Mouse (Mus musculus) erythroblast, embryonic 14.5 days (primary cell): ENCODE measurements at regions not wholly inside any gene's neighbourhood (a gene's known extent, or its start where the extent isn't known, plus 50 kb on each side); places are given as distances from the start of the nearest gene placed in this dataset.

Experiments used
- H3K27me3 ChIP-seq: 2 replicates; pipeline ENCODE4 v1.6.1; 2012; ENCODE audit warnings: inconsistent platforms; ENCODE audit not compliant: control insufficient read depth
- H3K36me3 ChIP-seq: 2 replicates; pipeline ENCODE4 v1.6.1; 2012; ENCODE audit warnings: mild to moderate bottlenecking, inconsistent platforms; ENCODE audit not compliant: control insufficient read depth
- H3K4me1 ChIP-seq: 2 replicates; pipeline ENCODE4 v1.6.1; 2012; ENCODE audit warnings: inconsistent platforms; ENCODE audit not compliant: control insufficient read depth
- H3K4me3 ChIP-seq: replicated peaks from 2 replicates; pipeline ENCODE3; 2012; ENCODE audit warnings: moderate library complexity, mild to moderate bottlenecking, inconsistent platforms
- H3K9me3 ChIP-seq: 2 replicates; pipeline ENCODE4 v1.6.1; 2012; ENCODE audit warnings: low read length, inconsistent platforms, mixed read lengths; ENCODE audit not compliant: control insufficient read depth
- GATA1 ChIP-seq: IDR thresholded peaks from 2 replicates; pipeline ENCODE4 v1.6.1; 2012; ENCODE audit warnings: low read length, inconsistent platforms, mixed read lengths
- TAL1 ChIP-seq: IDR thresholded peaks from 3 replicates; pipeline ENCODE4 v1.6.1; 2012; ENCODE audit warnings: low read length, inconsistent platforms, mixed read lengths

DNA sequence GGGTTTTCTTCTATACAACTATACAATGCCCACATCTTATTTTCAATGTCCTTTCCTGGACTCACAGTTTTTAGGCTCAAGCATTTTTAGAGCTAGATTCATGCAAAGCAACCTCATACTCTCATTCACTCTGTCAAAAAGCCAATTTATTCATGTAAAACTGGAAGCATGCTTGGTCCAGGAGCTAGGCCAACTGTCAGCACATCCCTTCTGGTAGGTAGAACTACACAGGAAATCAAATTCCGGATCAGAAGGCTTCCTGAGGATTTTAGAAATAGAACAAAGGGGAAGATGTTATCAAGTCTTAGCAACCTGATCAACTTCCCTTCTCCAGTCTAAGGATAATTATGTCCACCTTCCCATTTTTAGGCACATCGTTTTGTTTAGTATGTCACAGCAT lies 432.4 kb upstream of the Tbl1xr1 start:
- no peaks in the 10 kb centered on the region for H3K4me1 ChIP-seq
- no peaks in the 10 kb centered on the region for H3K27me3 ChIP-seq
- no peaks in the 10 kb centered on the region for H3K9me3 ChIP-seq
- TF ChIP-seq TAL1: no peak
- TF ChIP-seq GATA1: no peak
- H3K4me3 ChIP-seq: no peak overlapping the region
- H3K36me3 ChIP-seq: no peaks in the 10 kb centered on the region

- TF ChIP-seq GATA1 (no peak), TAL1 (no peak)
Measured at GRCm38 (mm10) chr3:21645268-21645667, 431.2 kb upstream of the Tbl1xr1 start.

DNA sequence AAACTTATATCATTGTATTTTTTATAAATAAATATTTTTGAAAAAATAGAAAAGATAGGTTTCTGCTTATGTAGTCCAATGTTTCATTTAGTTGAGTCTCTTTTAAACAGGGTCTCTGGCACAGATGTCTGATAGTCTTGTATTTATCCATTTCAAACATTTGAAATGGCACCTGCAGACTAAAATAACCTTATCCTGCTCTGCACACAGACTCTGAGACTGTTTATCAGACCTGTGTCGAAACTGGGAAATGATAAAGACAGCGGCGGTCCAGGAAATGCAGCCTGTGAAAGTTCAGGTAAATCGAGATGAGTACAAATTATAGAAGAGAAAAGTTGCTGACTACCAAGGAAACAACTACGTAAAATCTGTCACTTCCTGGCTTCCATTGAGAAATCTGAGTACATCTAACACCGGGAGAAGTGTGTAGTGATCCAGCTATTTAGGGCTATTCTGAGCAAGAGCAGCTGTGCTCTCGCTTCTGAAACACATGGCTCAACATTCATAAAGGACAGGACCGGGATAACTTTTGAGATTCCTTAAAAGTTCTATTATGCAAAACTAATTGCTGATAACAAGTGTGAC lies 426.5 kb upstream of the Tbl1xr1 start:
- Histone ChIP-seq H3K4me3 (no peak overlapping the region), H3K4me1 (no peaks in the 10 kb centered on the region), H3K9me3 (no peaks in the 10 kb centered on the region), H3K27me3 (no peaks in the 10 kb centered on the region), H3K36me3 (no peaks in the 10 kb centered on the region)
- TF ChIP-seq GATA1 (no peak), TAL1 (no peak)

More at GRCm38 (mm10) chr3:21645268-21645667, 431.2 kb upstream of the Tbl1xr1 start:
- H3K27me3 ChIP-seq: no peaks in the 10 kb centered on the region
- H3K4me1 ChIP-seq: no peaks in the 10 kb centered on the region
- H3K36me3 ChIP-seq: no peaks in the 10 kb centered on the region
- H3K4me3 ChIP-seq: no peak overlapping the region
- H3K9me3 ChIP-seq: no peaks in the 10 kb centered on the region

DNA sequence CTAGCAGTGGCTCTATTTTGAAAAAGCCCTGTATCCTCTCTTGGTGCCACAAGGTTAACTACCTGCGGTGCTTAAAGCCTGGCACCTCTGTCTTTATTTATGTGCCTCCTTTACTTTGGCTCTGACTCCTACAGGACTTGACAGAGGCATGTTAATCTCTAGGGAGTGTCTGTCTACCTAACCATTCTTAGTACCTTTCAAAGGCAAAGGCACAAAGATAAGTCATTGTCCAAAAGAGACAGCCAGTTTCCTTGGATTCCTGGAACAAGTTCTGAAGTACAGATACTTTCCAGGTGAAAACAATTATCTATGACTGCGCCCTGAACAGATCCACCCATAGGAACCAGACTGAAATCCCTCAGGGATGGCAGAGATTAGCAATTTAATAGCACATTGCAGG lies 421.2 kb upstream of the Tbl1xr1 start:
- Histone ChIP-seq H3K27me3 (no peaks in the 10 kb centered on the region), H3K4me3 (no peak overlapping the region), H3K36me3 (no peaks in the 10 kb centered on the region), H3K4me1 (no peaks in the 10 kb centered on the region), H3K9me3 (0 out of 2 replicates have a peak, but pooled peaks cover 2% of the 10 kb centered on the region)
- TF ChIP-seq TAL1: no peak
- no peak for TF ChIP-seq GATA1

DNA sequence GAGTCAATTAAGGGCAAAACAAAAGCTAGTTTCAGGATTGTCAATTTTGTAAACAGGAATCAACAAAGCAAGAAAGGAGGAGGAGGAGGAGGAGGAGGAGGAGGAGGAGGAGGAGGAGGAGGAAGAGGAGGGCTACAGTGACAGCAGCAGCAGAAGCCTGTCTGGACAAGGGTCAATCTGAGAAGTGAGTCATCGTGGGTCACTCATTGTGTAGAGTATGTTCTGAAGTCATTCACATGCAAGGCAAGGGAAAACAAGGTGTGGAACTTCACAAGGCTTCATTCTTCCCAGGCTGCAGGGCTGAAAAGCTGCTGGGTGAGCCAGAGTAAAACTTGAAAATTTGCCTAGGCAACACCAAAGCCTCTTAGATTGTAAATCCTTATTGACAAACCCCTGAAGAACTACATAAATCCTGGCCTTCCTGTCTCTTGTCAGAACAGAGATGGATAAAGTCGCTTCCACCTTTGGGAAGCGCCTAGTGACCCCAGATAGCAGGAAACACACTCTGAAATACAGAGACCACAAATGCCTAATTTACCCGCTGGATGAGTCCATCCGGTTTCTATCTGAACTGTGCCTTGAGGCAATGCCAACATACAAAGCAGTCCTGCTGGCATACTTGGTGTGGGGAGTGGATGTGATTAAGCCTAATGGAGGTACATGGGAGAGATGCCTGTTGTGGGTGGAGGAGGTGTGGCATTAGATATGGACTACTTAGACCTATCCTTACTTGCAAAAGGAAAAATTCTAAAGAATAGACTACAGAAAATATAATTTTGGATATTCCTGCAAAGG lies 408.9 kb upstream of the Tbl1xr1 start:
- Histone ChIP-seq H3K9me3 (no peaks in the 10 kb centered on the region), H3K4me3 (no peak overlapping the region), H3K27me3 (no peaks in the 10 kb centered on the region), H3K36me3 (no peaks in the 10 kb centered on the region), H3K4me1 (no peaks in the 10 kb centered on the region)
- no peak for TF ChIP-seq GATA1
- no peak for TF ChIP-seq TAL1

GRCm38 (mm10) chr3:21671885-21672284 lies 404.6 kb upstream of the Tbl1xr1 start:
- no peaks in the 10 kb centered on the region for H3K9me3 ChIP-seq
- no peaks in the 10 kb centered on the region for H3K27me3 ChIP-seq
- no peaks in the 10 kb centered on the region for H3K36me3 ChIP-seq
- no peak for TF ChIP-seq TAL1
- TF ChIP-seq GATA1: no peak
- H3K4me3 ChIP-seq: no peak overlapping the region
- H3K4me1 ChIP-seq: no peaks in the 10 kb centered on the region

DNA sequence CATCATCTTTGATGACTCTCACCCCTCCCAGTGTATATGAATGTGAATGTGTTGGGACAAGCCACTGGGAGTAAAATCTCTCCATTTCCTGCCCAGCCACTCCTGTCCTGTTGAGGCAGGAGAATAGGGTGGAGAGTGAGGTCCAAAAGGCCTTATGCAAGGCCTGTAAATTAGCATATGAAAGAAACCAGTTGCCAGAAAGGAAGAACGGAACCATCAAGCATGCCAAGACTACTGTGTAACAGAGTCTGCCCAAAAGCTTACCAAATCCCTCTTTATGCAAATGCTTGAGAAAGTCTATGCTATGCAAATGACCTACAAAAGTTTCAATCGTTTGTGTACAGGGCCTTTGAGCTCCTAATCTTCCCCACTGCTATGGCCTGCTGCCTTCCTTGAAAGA lies 404.0 kb upstream of the Tbl1xr1 start:
- no peaks in the 10 kb centered on the region for H3K27me3 ChIP-seq
- H3K9me3 ChIP-seq: no peaks in the 10 kb centered on the region
- TF ChIP-seq GATA1 (no peak), TAL1 (no peak)
- no peaks in the 10 kb centered on the region for H3K36me3 ChIP-seq
- H3K4me1 ChIP-seq: no peaks in the 10 kb centered on the region
- no peak overlapping the region for H3K4me3 ChIP-seq

DNA sequence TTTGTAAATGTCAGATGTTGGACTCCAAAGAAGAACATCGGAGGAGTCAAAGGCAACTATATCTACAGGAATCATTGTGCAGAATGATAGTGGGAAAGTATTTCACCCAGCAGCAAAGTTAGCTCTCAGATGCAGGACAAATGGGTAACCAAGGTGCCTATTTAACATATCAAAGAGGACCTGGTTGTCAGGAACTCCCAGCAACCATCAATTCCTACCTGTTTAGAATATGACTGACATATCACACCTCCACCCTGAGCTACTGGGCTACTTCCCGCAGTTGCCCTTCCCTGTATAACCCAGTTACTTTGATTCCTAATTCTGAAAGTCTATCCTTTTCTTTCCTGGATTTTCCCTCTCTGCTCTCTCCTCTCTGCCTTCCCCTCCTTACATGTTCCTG lies 403.0 kb upstream of the Tbl1xr1 start:
- Histone ChIP-seq H3K36me3 (no peaks in the 10 kb centered on the region), H3K4me3 (no peak overlapping the region), H3K27me3 (no peaks in the 10 kb centered on the region), H3K9me3 (no peaks in the 10 kb centered on the region), H3K4me1 (no peaks in the 10 kb centered on the region)
- TF ChIP-seq TAL1 (no peak), GATA1 (no peak)

GRCm38 (mm10) chr3:21678265-21678664 lies 398.2 kb upstream of the Tbl1xr1 start:
- TF ChIP-seq TAL1: no peak
- TF ChIP-seq GATA1: no peak
- no peaks in the 10 kb centered on the region for H3K36me3 ChIP-seq
- H3K4me1 ChIP-seq: no peaks in the 10 kb centered on the region
- no peak overlapping the region for H3K4me3 ChIP-seq
- no peaks in the 10 kb centered on the region for H3K9me3 ChIP-seq
- H3K27me3 ChIP-seq: no peaks in the 10 kb centered on the region
